Mouse (Mus musculus) heart, adult 2 months (tissue): ENCODE measurements around the gene Btnl4. TPM values are rescaled to one million over a fixed set of nuclear protein-coding genes. Genes with fewer than 3 reads are reported as not detected.

Source experiments
- DNase-seq, 2 experiments: peaks; one replicate each; pipeline ENCODE4 v3.0.0; 2021
- H3K27ac ChIP-seq: fragments of 200-600 bp; 2 replicates; pipeline ENCODE4 v1.8.1; 2022
- H3K27me3 ChIP-seq: fragments of 200-500 bp; 2 replicates; pipeline ENCODE4 v1.6.1; 2012; ENCODE audit warnings: mild to moderate bottlenecking, low read length, inconsistent platforms, mixed read lengths; ENCODE audit not compliant: control insufficient read depth, insufficient read depth
- H3K36me3 ChIP-seq: fragments of 200-500 bp; 2 replicates; pipeline ENCODE4 v1.6.1; 2012; ENCODE audit warnings: low read length, inconsistent platforms; ENCODE audit not compliant: control insufficient read depth, insufficient read depth
- H3K4me1 ChIP-seq: fragments of 200-500 bp; 2 replicates; pipeline ENCODE4 v1.6.1; 2011; ENCODE audit warnings: low read length; ENCODE audit not compliant: control insufficient read depth, insufficient read depth
- H3K4me3 ChIP-seq: fragments of 200-600 bp; 2 replicates; pipeline ENCODE4 v1.8.1; 2022
- H3K79me2 ChIP-seq: fragments of 200-500 bp; replicated peaks from 2 replicates; pipeline ENCODE4 v1.6.1; 2012; ENCODE audit warnings: mild to moderate bottlenecking, inconsistent platforms, low read length, moderate library complexity, mixed read lengths; ENCODE audit not compliant: control insufficient read depth, insufficient read depth
- H3K9ac ChIP-seq: fragments of 200-500 bp; 2 replicates; pipeline ENCODE4 v1.6.1; 2012; ENCODE audit warnings: low read depth, mild to moderate bottlenecking, control low read depth, inconsistent platforms, low read length, mixed read lengths
- CTCF ChIP-seq: fragments of 200-600 bp; IDR thresholded peaks from 2 replicates; pipeline ENCODE4 v1.8.1; 2022; ENCODE audit warnings: antibody characterized with exemption, mild to moderate bottlenecking, moderate library complexity
- EP300 ChIP-seq: fragments of 200-500 bp; IDR thresholded peaks from 2 replicates; pipeline ENCODE4 v1.6.1; 2011; ENCODE audit warnings: low read depth, low read length, control low read depth; ENCODE audit not compliant: insufficient read depth
- POLR2A ChIP-seq: fragments of 200-500 bp; IDR thresholded peaks from 2 replicates; pipeline ENCODE4 v1.6.1; 2011; ENCODE audit warnings: mild to moderate bottlenecking, low read depth, low read length, control low read depth; ENCODE audit not compliant: insufficient read depth
- WGBS: fragments of 180-500 bp; shearing (Covaris S2); methylation state at CpG from one replicate; pipeline ENCODE4 v1.1.7; 2018; 5-methylcytosine and 5-hydroxymethylcytosine counted together
- intact Hi-C: fragments of 180-260 bp; cut with DNase I; formaldehyde crosslinking; loops from one replicate; pipeline ENCODE4 v1.15.1; 2025
- polyA plus RNA-seq: library from polyadenylated mRNA; depleted of rRNA; stranded (reverse); fragments of >200 nt; gene quantifications from 2 replicates; pipeline ENCODE4 v1.2.3, GENCODE M21; 2012
- total RNA-seq, 2 experiments: library from RNA; stranded (reverse); gene quantifications; 2 replicates each; pipeline ENCODE4 v1.2.3; 2021

Gene Btnl4
- total and polyA plus RNA-seq, 3 experiments, result not detected

DNA sequence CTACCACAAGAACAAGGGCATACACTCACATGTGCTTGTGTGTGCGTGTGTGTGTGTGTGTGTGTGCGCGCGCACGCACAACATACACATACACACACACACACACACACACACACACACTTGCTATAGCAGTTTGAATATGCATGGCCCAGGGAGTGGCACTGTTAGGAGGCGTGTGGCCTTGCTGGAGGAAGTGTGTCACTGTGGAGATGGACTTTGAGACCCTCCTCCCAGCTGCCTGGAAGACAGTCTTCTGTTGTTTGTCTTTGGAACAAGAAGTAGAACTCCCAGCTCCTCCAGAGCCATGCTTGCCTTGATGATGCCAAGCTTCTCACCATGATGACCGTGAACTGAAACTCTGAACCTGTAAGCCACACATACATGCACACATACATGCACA lies 35.1 kb downstream of the Btnl4 start:
- H3K27ac ChIP-seq, result no peak overlapping the region
- TF ChIP-seq POLR2A, result no peak
- TF ChIP-seq EP300, result no peak
- no peak for TF ChIP-seq CTCF
- no peak for DNase-seq
- no peaks in the 10 kb centered on the region for H3K79me2 ChIP-seq
- H3K9ac ChIP-seq, result no peak overlapping the region
- intact Hi-C loops, result no loop called here
- no peak overlapping the region for H3K4me3 ChIP-seq
- H3K27me3 ChIP-seq, result no peaks in the 10 kb centered on the region
- 83% methylated on average over 7 of the region's 7 CpGs for WGBS
- peaks cover 5% of the 10 kb centered on the region for H3K4me1 ChIP-seq
- no peaks in the 10 kb centered on the region for H3K36me3 ChIP-seq

- 32% methylated on average over 3 of the region's 3 CpGs for WGBS
- TF ChIP-seq EP300, result no peak
- no peak for TF ChIP-seq POLR2A
- peak; percentile 83 for TF ChIP-seq CTCF
- no peak overlapping the region for H3K9ac ChIP-seq
- no peaks in the 10 kb centered on the region for H3K36me3 ChIP-seq
- H3K27ac ChIP-seq, result no peak overlapping the region
- no peaks in the 10 kb centered on the region for H3K27me3 ChIP-seq
- intact Hi-C loops, result loop anchor here (1.0 to 5.0 kb wide), 2 partner anchors 118 to 180 kb away; no protein-coding TSS in a partner anchor
- H3K79me2 ChIP-seq, result no peaks in the 10 kb centered on the region
- H3K4me3 ChIP-seq, result no peak overlapping the region
- H3K4me1 ChIP-seq, result peaks cover 5% of the 10 kb centered on the region
- DNase-seq, result no peak
These were observed 37.3 kb downstream of the Btnl4 start for GRCm38 (mm10) chr17:34439795-34440194.

GRCm38 (mm10) chr17:34438588-34438987 lies 38.5 kb downstream of the Btnl4 start:
- TF ChIP-seq POLR2A (no peak), CTCF (no peak), EP300 (no peak)
- H3K79me2 ChIP-seq, result no peaks in the 10 kb centered on the region
- no peak for DNase-seq
- no peaks in the 10 kb centered on the region for H3K27me3 ChIP-seq
- peaks cover 5% of the 10 kb centered on the region for H3K4me1 ChIP-seq
- no peak overlapping the region for H3K4me3 ChIP-seq
- intact Hi-C loops, result loop anchor here (5.0 kb wide), 1 partner anchor 119 kb away; no protein-coding TSS in a partner anchor
- no peak overlapping the region for H3K27ac ChIP-seq
- no peak overlapping the region for H3K9ac ChIP-seq
- WGBS, result 21% methylated on average over 1 of the region's 1 CpGs
- H3K36me3 ChIP-seq, result no peaks in the 10 kb centered on the region

GRCm38 (mm10) chr17:34437606-34438005 lies 39.5 kb downstream of the Btnl4 start:
- intact Hi-C loops, result loop anchor here (5.0 kb wide), 1 partner anchor 120 kb away; no protein-coding TSS in a partner anchor
- peak in 1 of 2 experiments; percentile 3 for DNase-seq
- 17% methylated on average over 7 of the region's 7 CpGs for WGBS

GRCm38 (mm10) chr17:34437120-34437519 lies 40.0 kb downstream of the Btnl4 start:
- H3K27ac ChIP-seq, result peak overlapping the region; percentile 38
- H3K79me2 ChIP-seq, result no peaks in the 10 kb centered on the region
- peaks cover 5% of the 10 kb centered on the region for H3K4me1 ChIP-seq
- peak in 1 of 2 experiments; percentile 6 for DNase-seq
- H3K9ac ChIP-seq, result no peak overlapping the region
- WGBS, result 26% methylated on average over 4 of the region's 4 CpGs
- intact Hi-C loops, result loop anchor here (5.0 kb wide), 1 partner anchor 120 kb away; no protein-coding TSS in a partner anchor
- H3K27me3 ChIP-seq, result no peaks in the 10 kb centered on the region
- TF ChIP-seq CTCF (no peak), POLR2A (no peak), EP300 (no peak)
- no peak overlapping the region for H3K4me3 ChIP-seq
- H3K36me3 ChIP-seq, result no peaks in the 10 kb centered on the region

More at GRCm38 (mm10) chr17:34437606-34438005, 39.5 kb downstream of the Btnl4 start:
- Histone ChIP-seq H3K9ac (no peak overlapping the region), H3K27me3 (no peaks in the 10 kb centered on the region), H3K4me3 (no peak overlapping the region), H3K79me2 (no peaks in the 10 kb centered on the region), H3K4me1 (peaks cover 5% of the 10 kb centered on the region), H3K36me3 (no peaks in the 10 kb centered on the region), H3K27ac (no peak overlapping the region)
- TF ChIP-seq POLR2A (no peak), EP300 (no peak), CTCF (no peak)

DNA sequence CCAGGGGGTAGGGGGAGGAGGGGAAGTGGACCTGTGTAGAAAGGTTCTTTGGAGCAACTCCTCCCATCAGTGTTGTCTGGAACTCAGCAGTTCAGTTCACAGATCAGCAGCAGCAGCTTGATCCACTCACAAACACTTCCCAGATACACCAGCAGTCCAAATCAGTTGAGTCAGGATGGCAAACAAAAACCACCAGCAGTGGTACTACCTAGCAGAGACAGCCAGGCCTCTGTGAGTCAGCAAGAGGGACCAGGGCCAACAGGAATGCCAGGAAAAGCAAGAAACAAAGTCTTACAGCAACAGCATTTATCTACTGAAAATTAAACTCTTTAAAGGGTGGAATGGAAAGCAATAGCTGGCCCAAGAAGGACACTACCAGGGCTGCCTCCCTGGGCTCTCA lies 49.5 kb downstream of the Btnl4 start:
- intact Hi-C loops, result no loop called here
- H3K79me2 ChIP-seq, result no peaks in the 10 kb centered on the region
- H3K4me3 ChIP-seq, result no peak overlapping the region
- H3K9ac ChIP-seq, result no peak overlapping the region
- H3K36me3 ChIP-seq, result no peaks in the 10 kb centered on the region
- no peak for DNase-seq
- no peak overlapping the region for H3K27ac ChIP-seq
- no peaks in the 10 kb centered on the region for H3K4me1 ChIP-seq
- TF ChIP-seq CTCF (no peak), EP300 (no peak)
- H3K27me3 ChIP-seq, result no peaks in the 10 kb centered on the region
